Mouse (Mus musculus) thymus, postnatal 14 days (tissue): Measurements from ENCODE around the gene Gm10800.
"Not testable (repeated sequence)": the region's sequence is repeated elsewhere in the genome, so short reads cannot be mapped to it uniquely, and the experiment has no call there.

ENCODE experiments used
- DNase-seq: peaks from one replicate; pipeline ENCODE4 v3.0.0; 2021

Gm10800 gene

GRCm38 (mm10) chr2:98667201-98667600 is at the start of gene Gm10800:
Gm10800 (minus strand) TSS chr2:98667301.
- DNase-seq, result not testable (repeated sequence)

- DNase-seq, result no peak
Observed at GRCm38 (mm10) chr2:98697533-98697932, 30.4 kb upstream of the Gm10800 start.

- DNase-seq, result not testable (repeated sequence)
Observed at GRCm38 (mm10) chr2:98661937-98662336, 5.2 kb downstream of the Gm10800 start, which contains the start of gene Gm10801. Gm10801 (plus strand) TSS chr2:98662237.
